Mouse (Mus musculus): ENCODE measurements around the gene Lypd1. TPM values are rescaled to one million over a fixed set of nuclear protein-coding genes. Genes with fewer than 3 reads are reported as not detected.

Lypd1 gene
- total RNA-seq (2021) = 1.9 and 2.2 TPM in 2 replicates
- long read RNA-seq, full-length matches to known transcripts = 4 of 4 reads
- long read RNA-seq, partial matches to known transcripts = 0 of 4 reads
- long read RNA-seq, other reads (novel, unspliced or antisense) = 0 of 4 reads

GRCm38 (mm10) chr1:125912601-125913600, at the start of gene Lypd1:
TSS of gene Lypd1 (minus strand) at chr1:125913101.
- no peak for DNase-seq

- no peak for DNase-seq
These were observed 38.1 kb upstream of the Lypd1 start for GRCm38 (mm10) chr1:125951026-125951425.

- DNase-seq = no peak
These were observed 36.2 kb upstream of the Lypd1 start for GRCm38 (mm10) chr1:125949076-125949475.

GRCm38 (mm10) chr1:125945136-125945535, 32.2 kb upstream of the Lypd1 start:
- DNase-seq = no peak

DNA sequence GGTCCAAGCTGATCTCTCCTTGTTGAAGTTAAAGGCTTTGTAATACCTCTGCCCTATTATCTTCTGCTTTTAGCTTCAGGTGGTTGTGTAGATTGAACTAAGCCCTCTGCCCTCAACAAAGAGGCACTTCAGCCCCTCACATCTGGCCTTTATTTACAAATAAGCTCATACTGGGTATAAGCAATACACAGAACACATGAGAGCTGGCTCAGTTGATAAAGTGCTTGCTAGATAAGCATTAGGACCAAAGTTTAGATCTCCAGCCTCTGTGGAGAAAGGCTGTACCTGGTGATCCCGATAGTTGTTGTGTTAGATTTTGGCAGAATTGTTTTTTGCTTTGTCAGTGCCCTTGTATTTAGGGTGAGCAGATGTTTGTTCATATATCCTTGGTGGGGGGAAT, 30.4 kb upstream of the Lypd1 start:
- no peak for DNase-seq

- DNase-seq = no peak
These were observed 12.6 kb upstream of the Lypd1 start for GRCm38 (mm10) chr1:125925486-125925885.

DNA sequence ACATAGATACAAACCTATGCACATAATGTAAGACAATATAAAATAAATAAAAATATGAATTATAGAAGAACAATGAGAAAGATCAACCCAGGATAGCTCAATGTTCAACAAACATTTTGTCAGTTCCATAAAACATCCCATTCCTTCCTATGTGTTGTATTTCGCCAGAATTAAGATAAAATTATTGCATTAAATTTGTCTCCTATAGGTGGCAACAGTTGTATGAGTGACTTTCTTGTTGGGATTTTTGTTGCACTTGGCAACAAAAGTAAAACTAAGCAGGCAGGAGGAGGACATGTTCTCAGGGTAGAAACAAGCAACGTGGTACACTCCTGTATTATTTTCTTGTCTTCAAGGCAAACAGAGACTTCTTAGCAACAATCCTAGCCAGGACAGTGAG, 10.2 kb upstream of the Lypd1 start:
- DNase-seq = no peak

GRCm38 (mm10) chr1:125920696-125921095, 7.8 kb upstream of the Lypd1 start:
- DNase-seq = no peak

- DNase-seq = peak; percentile 52
These were observed 928 bp downstream of the Lypd1 start for GRCm38 (mm10) chr1:125911901-125912445.

DNA sequence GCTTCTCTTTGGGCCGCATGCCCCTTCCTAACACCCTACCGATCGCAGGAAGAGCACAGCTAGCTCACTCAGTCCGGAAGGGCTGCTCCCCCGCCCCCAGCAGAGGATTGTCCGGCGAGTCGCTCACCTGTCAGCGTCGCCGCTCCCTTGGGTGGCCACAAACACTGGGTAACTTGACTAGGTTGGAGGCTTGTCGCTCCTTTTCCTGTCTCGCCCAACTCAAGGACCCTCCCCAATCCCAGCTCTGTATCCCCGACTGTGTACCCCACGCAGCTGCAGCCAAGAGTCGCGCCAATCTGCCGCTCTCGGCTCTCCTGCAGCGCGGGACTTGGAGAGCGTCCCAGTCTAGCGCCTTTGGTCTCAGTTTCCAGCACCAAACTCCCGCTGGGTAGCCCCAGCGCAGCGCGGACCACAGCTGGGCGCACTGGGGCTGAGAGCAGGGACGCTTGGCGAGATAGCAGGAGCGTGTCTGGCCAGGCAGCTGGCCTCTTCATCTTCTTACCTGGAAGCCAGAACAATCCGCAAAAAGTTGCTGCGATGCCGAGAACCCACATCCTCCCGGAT, 1.5 kb downstream of the Lypd1 start:
- peak; percentile 15 for DNase-seq

DNA sequence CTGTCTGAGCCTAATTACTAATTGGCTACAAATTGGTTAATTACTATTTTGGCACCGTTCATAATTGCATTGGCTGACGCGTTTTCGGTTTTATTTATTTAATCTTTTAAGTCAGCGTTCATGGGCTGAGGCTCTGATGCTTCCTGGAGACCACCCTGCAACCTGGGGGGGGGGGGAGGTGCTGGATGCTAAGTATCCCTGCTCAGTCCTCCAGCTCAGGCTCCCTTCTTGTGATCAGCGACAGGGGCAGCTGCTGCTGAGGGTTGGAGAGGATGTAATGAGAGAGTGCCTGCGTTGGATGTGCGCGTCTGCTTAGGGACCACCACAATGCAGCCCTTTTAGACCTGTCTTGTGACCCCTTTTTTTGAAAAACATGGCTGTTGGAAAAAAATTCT, 2.0 kb downstream of the Lypd1 start:
- no peak for DNase-seq

DNA sequence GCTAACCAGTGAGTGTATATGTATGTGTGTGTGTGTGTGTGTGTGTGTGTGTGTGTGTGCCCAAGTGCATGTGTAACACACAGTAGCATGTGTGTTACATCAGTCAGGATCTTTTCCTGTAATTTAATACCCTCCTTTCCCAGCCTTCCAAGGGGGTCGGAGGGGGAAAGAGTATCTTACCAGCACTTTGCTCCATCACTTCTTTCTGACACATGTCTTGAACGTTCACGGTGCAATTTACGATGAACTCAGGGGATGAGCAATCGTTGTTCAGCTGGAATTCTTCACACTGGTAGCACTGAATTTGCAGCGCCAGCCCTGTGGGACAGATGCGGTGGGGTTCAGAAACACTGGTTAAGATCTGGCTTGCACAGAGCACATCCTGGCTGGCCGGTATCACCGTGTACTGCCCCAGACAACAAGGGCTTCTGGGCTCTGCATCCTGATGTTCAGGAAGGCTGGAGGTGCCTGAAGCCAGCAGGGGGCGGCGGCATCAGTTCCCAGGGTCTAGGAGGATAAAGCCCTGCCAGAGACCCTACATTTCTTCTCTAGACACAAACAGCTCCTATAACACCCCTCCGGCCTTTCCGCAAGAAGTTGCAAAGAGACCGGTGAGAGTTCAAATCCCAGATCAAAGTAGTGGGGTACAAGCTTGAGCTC, 2.6 kb downstream of the Lypd1 start:
- DNase-seq = peak; percentile 7

GRCm38 (mm10) chr1:125893158-125893557, 19.7 kb downstream of the Lypd1 start:
- no peak for DNase-seq

GRCm38 (mm10) chr1:125870056-125870455, 42.8 kb downstream of the Lypd1 start:
- no peak for DNase-seq

DNA sequence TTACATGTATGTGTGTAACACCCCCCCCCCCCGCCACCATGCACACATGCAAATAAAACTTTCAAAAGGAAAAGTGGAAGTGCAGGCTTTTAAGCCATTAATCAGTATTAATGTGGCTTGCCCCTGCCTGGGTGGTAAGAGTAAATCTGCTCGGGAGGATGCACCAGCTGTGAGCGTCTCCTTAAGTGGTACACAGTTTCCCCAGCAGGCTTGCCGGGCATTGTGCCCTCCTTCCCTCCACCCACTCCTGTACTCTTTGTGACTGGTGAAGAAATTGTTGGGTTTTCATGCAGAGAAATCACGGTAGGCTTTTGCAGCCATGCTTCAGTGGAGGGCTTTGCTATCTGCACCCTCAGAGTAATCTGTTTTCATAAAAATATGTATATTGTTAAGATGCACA, 54.3 kb downstream of the Lypd1 start:
- DNase-seq = no peak

DNA sequence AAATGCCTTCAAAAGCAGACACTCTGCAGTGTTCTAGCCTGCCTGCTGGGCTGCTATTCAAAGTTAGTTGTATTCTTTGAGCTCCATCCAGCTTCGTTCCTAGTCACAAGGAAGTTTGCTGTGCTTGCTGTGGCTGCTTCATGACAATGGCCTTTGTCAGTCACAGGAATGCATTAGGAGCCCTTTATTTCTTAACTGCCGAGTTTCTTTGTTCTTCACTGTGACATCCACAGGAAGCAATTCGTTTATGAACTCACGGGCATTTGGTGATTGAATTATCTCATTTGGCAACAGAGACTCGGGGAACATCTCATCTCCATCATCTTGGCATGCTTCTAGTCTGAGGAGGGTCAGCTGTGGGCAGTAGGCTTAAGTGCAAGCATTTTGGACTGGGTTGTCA, 58.3 kb downstream of the Lypd1 start:
- DNase-seq = no peak

GRCm38 (mm10) chr1:125839746-125840392, 73.0 kb downstream of the Lypd1 start:
- DNase-seq = no peak

- DNase-seq = no peak
These were observed 75.4 kb downstream of the Lypd1 start for GRCm38 (mm10) chr1:125837507-125837906.

GRCm38 (mm10) chr1:125823611-125824010, 89.3 kb downstream of the Lypd1 start:
- no peak for DNase-seq

- no peak for DNase-seq
These were observed 91.8 kb downstream of the Lypd1 start for GRCm38 (mm10) chr1:125821101-125821500.
